Mouse (Mus musculus) hindbrain, embryonic 14.5 days (tissue): ENCODE data around the gene Akap6. TPM values are rescaled to one million over a fixed set of nuclear protein-coding genes. Genes with fewer than 3 reads are reported as not detected.
A peak's percentile ranks its signal among the peaks of the same experiment; 100 is the strongest.
"Not testable (repeated sequence)": the region's sequence is repeated elsewhere in the genome, so short reads cannot be mapped to it uniquely, and the experiment has no call there.

Experiments
- ATAC-seq: fragments of 200-750 bp; cut with Nextera tagmentation; 2 replicates; pipeline ENCODE4 v1.8.0; 2017; ENCODE audit warnings: moderate number of reproducible peaks, mild to moderate bottlenecking, moderate TSS enrichment, moderate library complexity; ENCODE audit not compliant: low FRiP score
- DNase-seq: peaks from one replicate; pipeline ENCODE4 v3.0.0-alpha.2; 2015; ENCODE audit warnings: low spot score
- H3K27ac ChIP-seq: fragments of 300-500 bp; sonication (generic); 2 replicates; pipeline ENCODE4 v1.5.1; 2014; ENCODE audit warnings: mild to moderate bottlenecking, moderate library complexity
- H3K27me3 ChIP-seq: fragments of 300-500 bp; sonication (generic); 2 replicates; pipeline ENCODE4 v1.6.1; 2014; ENCODE audit warnings: mild to moderate bottlenecking, low read length, mixed read lengths; ENCODE audit not compliant: control insufficient read depth, insufficient read depth
- H3K36me3 ChIP-seq: fragments of 300-500 bp; sonication (generic); replicated peaks from 2 replicates; pipeline ENCODE4 v1.6.1; 2014; ENCODE audit not compliant: control insufficient read depth, insufficient read depth
- H3K4me1 ChIP-seq: fragments of 300-500 bp; sonication (generic); replicated peaks from 2 replicates; pipeline ENCODE4 v1.6.1; 2014; ENCODE audit warnings: antibody characterized with exemption, low read length, mixed read lengths; ENCODE audit not compliant: control insufficient read depth, insufficient read depth
- H3K4me2 ChIP-seq: fragments of 300-500 bp; sonication (generic); replicated peaks from 2 replicates; pipeline ENCODE4 v1.6.1; 2014; ENCODE audit warnings: mild to moderate bottlenecking, moderate library complexity
- H3K4me3 ChIP-seq: fragments of 300-500 bp; sonication (generic); replicated peaks from 2 replicates; pipeline ENCODE4 v1.5.1; 2014; ENCODE audit warnings: mild to moderate bottlenecking, low read length
- H3K9ac ChIP-seq: fragments of 300-500 bp; sonication (generic); 2 replicates; pipeline ENCODE4 v1.6.1; 2014
- H3K9me3 ChIP-seq: fragments of 300-500 bp; sonication (generic); 2 replicates; pipeline ENCODE4 v1.6.1; 2016; ENCODE audit warnings: low read length; ENCODE audit not compliant: control insufficient read depth
- WGBS: fragments of 180-500 bp; shearing (Covaris S2); extraction: QIAGEN DNeasy Blood & Tissue Kit; methylation state at CpG from one replicate; pipeline ENCODE4 v1.1.7; 2014; 5-methylcytosine and 5-hydroxymethylcytosine counted together
- polyA plus RNA-seq: library from polyadenylated mRNA; unstranded; fragments of >200 nt; fragmentation: Nextera tagmentation; extraction: Ambion mirVana; gene quantifications from 2 replicates; pipeline ENCODE4 v1.2.1, GENCODE M21; 2014

The Akap6 gene
- polyA plus RNA-seq, 1 experiment from 2014 or later: 39.0 TPM

DNA sequence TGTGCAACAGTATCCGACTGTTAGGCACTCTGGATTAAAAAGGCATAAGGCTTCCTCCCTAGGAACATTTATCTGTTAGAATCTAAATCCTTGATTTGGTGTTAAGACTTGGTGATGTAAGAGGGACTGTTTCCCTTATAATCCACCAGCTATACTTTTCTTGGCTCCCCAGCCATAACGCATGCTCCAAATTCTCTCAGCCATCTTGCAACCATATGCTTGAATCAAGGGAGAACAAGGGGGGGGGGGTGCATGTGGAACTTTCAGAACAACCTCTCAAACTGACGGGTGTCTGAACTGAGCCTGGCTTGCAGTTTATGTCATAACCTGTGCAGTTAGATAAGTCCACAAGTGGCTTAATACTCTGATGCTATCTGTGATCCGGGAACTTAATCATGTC, 4.9 kb downstream of the Akap6 start:
- Histone ChIP-seq H3K9ac (no peak overlapping the region), H3K4me1 (peaks cover 17% of the 10 kb centered on the region), H3K36me3 (no peaks in the 10 kb centered on the region), H3K4me2 (no peak overlapping the region), H3K4me3 (no peak overlapping the region), H3K27ac (no peak overlapping the region), H3K9me3 (no peaks in the 10 kb centered on the region), H3K27me3 (no peaks in the 10 kb centered on the region)
- DNase-seq: no peak
- WGBS: 77% methylated on average over 4 of the region's 4 CpGs
- no peak for ATAC-seq

DNA sequence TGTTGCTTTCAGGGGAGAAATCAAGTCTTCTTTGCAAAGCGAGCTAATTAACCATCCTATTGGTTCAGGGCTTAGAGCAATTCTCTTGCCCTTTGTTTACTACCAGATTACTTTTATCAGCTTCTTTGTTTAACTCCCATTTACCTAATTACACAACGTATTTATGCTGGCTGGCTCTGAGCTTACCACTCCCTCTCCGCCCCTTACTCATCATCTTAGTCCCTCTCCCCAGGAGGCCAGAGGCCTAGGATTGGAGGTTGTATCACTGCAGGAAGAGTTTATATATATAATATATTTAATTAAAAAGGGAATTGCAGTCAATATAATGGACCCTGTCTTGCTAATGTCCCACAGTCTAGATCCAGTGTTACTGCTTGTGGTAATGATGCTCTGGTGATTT, 5.6 kb downstream of the Akap6 start:
- Histone ChIP-seq H3K9ac (no peak overlapping the region), H3K4me1 (peaks cover 17% of the 10 kb centered on the region), H3K9me3 (no peaks in the 10 kb centered on the region), H3K4me2 (no peak overlapping the region), H3K4me3 (no peak overlapping the region), H3K36me3 (no peaks in the 10 kb centered on the region), H3K27ac (no peak overlapping the region), H3K27me3 (no peaks in the 10 kb centered on the region)
- DNase-seq (no peak), ATAC-seq (0 out of 2 replicates have a peak, but pooled peaks have one; percentile 41)
- WGBS: 49% methylated on average over 3 of the region's 3 CpGs

DNA sequence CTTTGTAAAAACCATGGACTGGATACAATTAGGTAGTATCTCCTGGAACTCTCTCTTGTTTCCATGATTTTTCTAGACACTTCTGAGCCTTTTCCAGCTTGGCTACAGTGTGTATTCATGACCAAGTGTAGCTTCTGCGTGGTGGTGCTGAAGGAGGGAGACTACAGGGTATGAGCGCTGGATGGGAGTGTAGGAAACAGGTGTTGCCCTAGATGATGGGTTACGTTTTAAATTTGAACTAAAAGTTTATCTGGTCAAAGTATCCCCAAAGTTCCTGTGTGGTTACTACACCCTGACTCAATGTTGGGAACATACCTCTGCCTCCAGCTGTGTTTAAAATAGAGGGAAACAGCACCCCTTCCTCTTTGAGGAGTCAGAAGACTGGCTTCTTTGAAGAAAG, 12.2 kb downstream of the Akap6 start:
- H3K27ac ChIP-seq: no peak overlapping the region
- no peaks in the 10 kb centered on the region for H3K4me1 ChIP-seq
- H3K9ac ChIP-seq: no peak overlapping the region
- no peaks in the 10 kb centered on the region for H3K9me3 ChIP-seq
- H3K4me3 ChIP-seq: no peak overlapping the region
- no peaks in the 10 kb centered on the region for H3K27me3 ChIP-seq
- 90% methylated on average over 3 of the region's 3 CpGs for WGBS
- DNase-seq: no peak
- H3K36me3 ChIP-seq: peaks cover 8% of the 10 kb centered on the region; the same call in 1 of the 2 replicates
- ATAC-seq: no peak
- H3K4me2 ChIP-seq: no peak overlapping the region

DNA sequence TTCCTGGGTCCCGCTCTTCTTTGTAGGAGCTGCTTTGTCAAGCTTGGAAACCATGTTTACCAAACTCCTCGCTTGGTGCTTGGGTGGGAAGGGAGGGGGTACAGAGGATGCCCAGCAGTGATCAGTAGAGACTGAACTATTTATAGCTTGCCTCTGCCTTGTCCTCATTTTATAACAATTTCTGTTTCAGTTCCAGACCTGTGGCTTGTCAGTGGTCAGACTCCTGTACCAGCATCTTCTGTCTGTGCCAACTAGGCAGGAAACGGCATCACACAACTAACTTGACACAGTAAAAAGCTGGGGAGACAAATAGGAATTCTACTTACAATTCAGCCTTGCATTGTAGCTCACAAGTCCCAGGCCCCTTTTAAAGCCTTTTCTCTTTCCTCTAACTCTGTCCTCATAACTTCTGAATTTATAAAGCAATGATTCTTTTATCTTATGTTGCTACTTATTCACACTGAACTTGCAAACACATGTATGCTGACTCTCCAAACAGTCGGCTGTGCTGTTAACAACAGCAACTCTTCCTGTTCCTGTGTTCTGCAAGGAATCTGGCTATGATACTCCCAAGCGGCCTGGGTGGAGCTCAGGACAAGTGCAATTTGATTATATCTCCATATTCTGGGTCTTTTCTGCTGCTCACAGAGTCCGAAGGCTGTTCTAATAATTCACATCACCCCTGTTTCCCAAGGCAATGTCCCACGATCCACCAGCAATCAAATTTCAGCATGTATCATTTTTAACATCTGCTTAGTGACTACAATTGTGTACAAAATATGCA, 12.9 kb downstream of the Akap6 start:
- Histone ChIP-seq H3K9ac (no peak overlapping the region), H3K4me1 (no peaks in the 10 kb centered on the region), H3K9me3 (no peaks in the 10 kb centered on the region), H3K27me3 (no peaks in the 10 kb centered on the region), H3K27ac (no peak overlapping the region), H3K4me2 (no peak overlapping the region), H3K36me3 (peaks cover 8% of the 10 kb centered on the region; the same call in 1 of the 2 replicates), H3K4me3 (no peak overlapping the region)
- DNase-seq (no peak), ATAC-seq (no peak)
- 71% methylated on average over 7 of the region's 7 CpGs for WGBS

DNA sequence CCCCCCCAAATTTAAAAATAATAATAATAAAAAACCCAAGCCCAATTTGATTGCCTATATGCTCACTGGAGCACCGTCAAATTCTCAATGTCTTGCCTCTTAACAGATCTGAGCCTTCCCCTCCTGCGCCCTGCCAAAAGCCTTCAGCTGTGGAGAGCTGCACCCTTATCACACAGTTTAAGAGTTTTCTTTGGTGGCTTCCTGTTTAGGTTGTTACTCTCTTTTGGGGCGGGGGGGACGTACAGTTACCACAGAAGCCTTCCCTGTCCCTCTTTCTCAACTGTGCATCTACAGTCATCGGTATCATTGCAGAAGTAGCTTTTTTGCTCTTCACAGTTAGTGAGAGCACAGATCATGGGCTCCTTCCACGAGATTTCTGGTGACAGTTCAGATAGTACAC, 19.2 kb downstream of the Akap6 start:
- Histone ChIP-seq H3K36me3 (peaks cover 8% of the 10 kb centered on the region; the same call in 1 of the 2 replicates), H3K27me3 (no peaks in the 10 kb centered on the region), H3K9ac (no peak overlapping the region), H3K4me1 (no peaks in the 10 kb centered on the region), H3K9me3 (no peaks in the 10 kb centered on the region), H3K4me3 (no peak overlapping the region), H3K27ac (no peak overlapping the region), H3K4me2 (no peak overlapping the region)
- 97% methylated on average over 6 of the region's 6 CpGs for WGBS
- no peak for ATAC-seq
- no peak for DNase-seq

DNA sequence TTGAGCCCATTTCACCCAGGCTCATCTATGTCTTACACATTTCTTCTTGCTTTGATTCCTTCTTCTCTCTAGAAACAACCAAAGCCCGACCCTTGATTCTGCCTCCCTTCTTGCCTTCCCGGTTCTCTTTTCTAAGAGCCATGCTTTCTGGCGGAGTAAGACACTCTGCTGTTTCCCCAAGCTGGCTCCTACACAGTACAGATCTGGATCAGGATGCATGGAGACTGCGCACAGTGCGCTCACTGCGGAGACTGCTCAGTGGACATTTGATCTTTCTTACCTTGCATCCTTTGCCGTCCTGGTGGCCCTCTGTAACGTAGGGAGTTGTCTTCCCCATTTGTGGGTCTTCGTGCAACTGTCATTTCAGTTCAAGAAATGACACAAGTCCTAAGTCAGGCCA, 20.0 kb downstream of the Akap6 start:
- Histone ChIP-seq H3K9ac (no peak overlapping the region), H3K27me3 (no peaks in the 10 kb centered on the region), H3K9me3 (no peaks in the 10 kb centered on the region), H3K36me3 (peaks cover 8% of the 10 kb centered on the region; the same call in 1 of the 2 replicates), H3K4me3 (no peak overlapping the region), H3K4me2 (no peak overlapping the region), H3K4me1 (no peaks in the 10 kb centered on the region; the same call in 1 of the 2 replicates), H3K27ac (no peak overlapping the region)
- no peak for DNase-seq
- no peak for ATAC-seq
- whole genome bisulfite sequencing: 95% methylated on average over 9 of the region's 9 CpGs

DNA sequence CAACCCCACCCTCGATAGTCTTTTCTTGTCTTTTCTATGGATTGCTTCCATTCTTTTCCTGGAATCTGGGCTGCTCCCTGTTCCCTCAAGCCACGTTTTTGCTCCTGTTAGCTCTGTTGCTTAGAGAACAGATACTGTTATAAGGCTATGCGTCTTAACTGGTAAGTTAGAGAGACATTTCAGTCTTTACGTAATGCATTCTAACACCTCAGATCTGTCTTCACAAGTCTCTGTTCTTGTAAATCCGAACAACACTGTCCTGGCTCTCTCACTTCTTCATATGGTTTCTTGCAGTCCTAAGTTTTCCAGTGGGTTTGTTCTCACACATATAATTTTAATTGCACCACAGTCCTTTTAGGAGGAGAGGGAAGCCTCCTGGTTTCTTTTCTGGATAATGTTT, 20.5 kb downstream of the Akap6 start:
- Histone ChIP-seq H3K27me3 (no peaks in the 10 kb centered on the region), H3K4me3 (no peak overlapping the region), H3K4me1 (no peaks in the 10 kb centered on the region; the same call in 1 of the 2 replicates), H3K36me3 (peaks cover 8% of the 10 kb centered on the region; the same call in 1 of the 2 replicates), H3K9me3 (no peaks in the 10 kb centered on the region), H3K27ac (no peak overlapping the region), H3K4me2 (no peak overlapping the region), H3K9ac (no peak overlapping the region)
- ATAC-seq (no peak), DNase-seq (no peak)
- 83% methylated on average over 5 of the region's 5 CpGs for WGBS

DNA sequence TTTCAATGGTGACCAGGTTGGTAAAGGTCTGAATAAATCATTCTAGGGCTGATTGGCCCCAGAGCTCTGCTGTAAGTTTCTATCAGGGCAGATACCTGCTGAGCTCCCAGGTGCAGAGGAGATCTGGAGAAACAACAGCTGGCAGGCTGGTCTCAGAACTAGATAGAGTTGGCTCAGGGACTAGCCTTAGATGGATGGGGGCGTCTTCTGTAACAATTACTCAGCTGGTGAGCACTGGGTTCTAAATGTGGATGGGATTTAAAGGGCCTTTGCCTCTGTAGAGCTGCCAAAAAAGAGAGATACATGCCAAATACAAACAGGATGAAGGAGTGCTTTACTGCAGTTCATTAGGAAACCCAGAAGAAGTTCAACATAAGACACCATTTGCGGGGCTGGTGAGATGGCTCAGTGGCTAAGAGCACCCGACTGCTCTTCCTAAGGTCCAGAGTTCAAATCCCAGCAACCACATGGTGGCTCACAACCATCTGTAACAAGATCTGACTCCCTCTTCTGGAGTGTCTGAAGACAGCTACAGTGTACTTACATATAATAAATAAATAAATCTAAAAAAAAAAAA, 24.9 kb downstream of the Akap6 start:
- not testable (repeated sequence) for H3K9ac ChIP-seq, H3K9me3 ChIP-seq, H3K4me3 ChIP-seq, H3K4me1 ChIP-seq, H3K27ac ChIP-seq, H3K27me3 ChIP-seq, H3K4me2 ChIP-seq, H3K36me3 ChIP-seq, DNase-seq
- peak; percentile 59; the same call in 1 of the 2 replicates for ATAC-seq
- 67% methylated on average over 3 of the region's 3 CpGs for WGBS

DNA sequence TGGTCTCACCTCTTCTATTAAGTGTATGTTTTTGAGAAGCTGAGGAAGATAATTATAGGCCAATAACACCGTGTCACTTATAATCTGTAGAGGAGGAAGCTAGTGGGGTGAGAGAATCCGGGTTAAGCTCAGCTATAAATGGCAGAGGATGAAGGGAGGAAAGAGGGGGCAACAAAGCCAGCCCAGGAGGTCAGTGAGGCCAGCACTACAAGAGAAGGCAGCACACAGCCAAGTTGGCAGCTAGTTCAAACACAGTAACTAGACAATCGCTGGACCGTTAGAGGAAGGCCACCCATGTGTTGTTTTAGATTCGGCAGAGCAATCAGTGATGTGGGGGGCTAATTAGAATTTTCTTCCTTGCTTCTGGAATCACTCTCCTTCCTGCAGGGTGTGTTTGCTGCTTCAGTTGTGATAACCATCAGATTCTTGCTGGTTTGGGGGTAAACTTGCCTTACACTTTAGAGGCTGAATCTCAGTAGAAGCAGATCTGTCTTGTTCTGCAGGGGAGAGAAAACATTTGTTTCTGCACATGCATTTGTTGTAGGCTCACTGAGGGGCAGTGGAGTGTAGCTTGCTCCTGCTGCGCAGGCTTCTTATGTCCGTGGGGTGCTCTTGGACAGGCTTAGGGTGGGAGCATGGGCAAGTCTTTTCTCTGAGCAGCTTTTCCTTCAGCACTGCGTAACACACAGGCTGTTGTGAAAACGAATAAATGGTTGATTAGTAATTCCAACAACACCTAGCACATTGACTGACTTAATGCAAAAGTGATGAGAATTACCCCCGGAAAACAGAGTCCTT, 27.4 kb downstream of the Akap6 start:
- WGBS: 43% methylated on average over 10 of the region's 10 CpGs
- peaks cover 9% of the 10 kb centered on the region for H3K4me1 ChIP-seq
- 0 out of 2 replicates have a peak overlapping the region, but pooled peaks have one; percentile 21 for H3K27ac ChIP-seq
- H3K27me3 ChIP-seq: no peaks in the 10 kb centered on the region
- H3K36me3 ChIP-seq: 0 out of 2 replicates have a peak, but pooled peaks cover 9% of the 10 kb centered on the region
- no peak overlapping the region for H3K4me3 ChIP-seq
- ATAC-seq (no peak), DNase-seq (no peak)
- no peak overlapping the region for H3K4me2 ChIP-seq
- no peaks in the 10 kb centered on the region for H3K9me3 ChIP-seq
- no peak overlapping the region for H3K9ac ChIP-seq
